Mouse (Mus musculus) embryo, embryonic 9.5 days (tissue): ENCODE results near the gene Vps37b.

Experiments
- DNase-seq: peaks from one replicate; pipeline ENCODE4 v3.0.0-alpha.2; 2017; ENCODE audit errors: extremely low spot score

Gene Vps37b

DNA sequence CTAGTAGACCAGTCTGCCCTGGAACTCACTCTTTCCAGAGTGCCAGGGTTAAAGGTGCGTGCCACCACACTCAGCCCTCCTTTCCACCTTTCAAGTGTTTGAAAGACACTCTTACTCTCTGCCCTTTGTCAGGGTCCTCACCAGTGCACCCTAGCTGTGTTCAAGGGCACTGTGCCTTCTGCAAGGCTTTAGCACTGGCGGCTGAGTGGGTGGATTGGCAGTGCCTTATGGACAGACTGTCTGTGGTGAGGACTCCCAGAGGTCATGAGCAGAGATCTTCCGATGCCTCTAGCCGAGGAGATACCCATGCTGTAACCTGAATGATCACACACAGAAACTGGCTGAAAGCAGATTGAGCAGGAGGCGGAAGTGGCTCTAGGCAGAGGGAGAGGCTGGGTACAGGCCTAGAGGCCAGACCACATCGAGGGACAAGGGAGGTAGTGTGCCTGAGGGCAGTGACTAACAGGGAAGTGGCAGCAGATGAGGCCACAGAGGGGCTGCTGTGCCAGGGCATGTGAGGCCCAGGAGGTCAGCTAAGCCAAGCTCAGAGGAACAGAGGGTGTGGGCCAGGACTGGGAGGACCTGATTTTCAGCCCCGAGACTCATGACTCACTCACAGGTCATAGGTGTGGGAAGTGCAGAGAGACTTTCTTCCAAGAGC lies 14.8 kb upstream of the Vps37b start:
- DNase-seq = no peak

DNA sequence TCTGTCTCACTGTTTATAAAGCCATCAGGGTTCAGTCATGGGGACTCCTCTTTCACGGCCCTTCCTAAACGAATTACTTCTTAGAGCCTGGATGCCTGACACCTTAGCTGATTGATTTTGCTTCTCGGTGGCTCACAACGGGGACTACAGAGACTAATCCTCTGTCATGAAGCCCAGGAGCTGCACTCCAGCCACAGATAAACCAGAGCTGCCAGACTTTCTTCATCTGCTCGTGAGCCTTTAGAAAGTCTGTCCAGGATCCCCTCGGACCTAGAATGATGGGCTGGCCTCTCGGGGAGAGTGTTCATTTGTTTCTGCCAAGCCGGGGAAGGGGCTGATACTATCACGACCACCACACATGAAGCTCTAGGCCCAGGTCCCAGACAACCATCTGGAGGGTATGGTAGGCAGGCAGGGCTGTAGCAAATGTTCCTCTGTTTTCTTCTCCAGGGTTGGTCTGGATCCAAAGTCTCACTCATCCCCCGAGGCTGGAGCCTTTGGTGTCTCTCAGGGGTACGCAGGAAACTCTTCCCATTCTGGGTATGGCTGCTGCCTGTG lies 13.5 kb upstream of the Vps37b start:
- no peak for DNase-seq

DNA sequence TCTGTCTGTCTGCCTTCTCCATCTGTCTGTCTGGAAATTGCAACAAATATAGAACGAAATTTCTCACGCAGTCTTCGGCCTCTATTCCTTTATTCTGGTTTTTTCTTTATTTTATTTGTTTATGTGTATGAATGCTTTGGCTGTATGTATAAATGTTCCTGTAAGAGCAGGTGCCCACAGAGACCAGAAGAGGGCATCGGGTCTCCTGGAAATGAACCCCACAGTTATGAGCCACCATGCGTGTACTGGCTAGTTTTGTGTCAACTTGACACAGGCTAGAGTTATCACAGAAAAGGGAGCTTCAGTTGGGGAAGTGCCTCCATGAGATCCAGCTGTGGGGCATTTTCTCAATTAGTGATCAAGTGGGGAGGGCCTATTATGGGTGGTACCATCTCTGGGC lies 11.9 kb upstream of the Vps37b start:
- DNase-seq = no peak

DNA sequence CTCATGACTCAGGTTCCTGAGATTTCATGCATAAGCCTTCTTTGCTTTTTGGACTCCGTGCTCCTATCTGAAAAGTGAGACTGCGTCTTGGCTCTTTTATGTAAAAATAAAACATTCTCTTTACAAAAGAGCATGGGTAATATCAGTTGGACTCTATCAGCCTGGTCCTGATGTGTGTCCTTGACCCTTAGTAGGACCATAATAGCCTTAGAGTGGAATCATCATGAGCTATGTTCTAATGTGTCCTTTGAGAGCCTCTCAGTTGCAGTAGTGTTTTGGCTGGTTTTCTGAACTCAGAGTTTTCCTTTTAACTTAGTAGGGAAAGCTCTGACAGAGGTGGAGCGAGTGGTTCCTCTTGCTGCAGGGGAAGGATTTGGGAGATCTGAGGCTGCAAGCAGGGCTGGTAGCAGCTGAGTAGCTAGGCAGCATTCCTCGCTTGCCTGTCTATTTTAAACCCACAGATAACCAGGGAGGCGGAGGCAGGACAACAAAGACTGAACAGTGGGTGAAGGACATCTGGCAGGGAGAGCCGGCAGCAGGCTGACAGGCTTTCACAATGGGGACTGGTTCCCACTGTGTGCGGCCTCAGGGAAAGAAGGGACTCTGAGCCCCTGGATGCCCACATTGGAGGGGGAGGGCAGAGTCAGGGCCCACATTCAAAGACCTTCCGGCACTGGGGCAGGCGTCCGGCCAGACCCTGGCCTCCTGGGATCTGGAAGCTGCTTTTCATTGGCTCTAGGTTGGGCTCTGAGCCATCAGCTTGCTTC lies 11.3 kb upstream of the Vps37b start:
- peak; percentile 77 for DNase-seq

DNA sequence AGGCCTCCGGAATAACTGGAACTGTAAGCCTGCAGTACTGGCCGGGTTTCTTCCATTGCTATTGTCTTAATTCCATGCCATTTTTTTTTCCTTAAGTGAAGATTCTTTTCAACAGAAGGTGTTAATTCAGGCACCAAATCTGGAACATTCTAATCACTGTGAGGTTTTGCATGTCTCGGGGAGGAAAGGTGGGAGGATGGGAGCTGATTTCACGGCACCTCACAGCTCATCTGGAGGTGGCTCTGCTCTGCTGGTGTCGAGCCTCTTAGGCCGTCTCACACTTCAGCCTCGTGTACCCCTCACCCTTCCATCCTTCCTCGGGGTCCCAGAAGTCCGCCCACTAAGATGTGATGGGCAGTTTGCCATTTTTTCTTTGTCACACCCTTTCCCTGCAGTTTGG lies 9.0 kb upstream of the Vps37b start:
- no peak for DNase-seq

DNA sequence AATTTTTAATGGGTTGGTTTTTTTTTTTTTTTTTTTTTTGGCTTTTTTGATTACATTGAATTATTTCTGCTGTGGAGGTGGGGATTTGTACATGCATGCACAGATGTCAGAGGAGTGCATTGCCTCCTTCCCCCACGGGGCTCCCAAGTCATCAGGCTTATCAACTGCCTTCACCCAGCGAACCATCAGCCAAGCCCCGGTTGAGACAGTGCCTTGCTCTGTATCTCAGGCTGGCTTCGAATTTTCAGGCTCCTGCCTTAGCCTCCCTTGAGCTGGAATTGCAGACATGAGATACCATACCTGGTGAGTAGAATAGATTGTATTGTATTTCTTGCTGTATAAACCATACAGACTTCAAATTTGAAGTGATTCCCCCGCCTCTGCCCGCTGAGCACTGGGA lies 7.5 kb upstream of the Vps37b start:
- DNase-seq = no peak

DNA sequence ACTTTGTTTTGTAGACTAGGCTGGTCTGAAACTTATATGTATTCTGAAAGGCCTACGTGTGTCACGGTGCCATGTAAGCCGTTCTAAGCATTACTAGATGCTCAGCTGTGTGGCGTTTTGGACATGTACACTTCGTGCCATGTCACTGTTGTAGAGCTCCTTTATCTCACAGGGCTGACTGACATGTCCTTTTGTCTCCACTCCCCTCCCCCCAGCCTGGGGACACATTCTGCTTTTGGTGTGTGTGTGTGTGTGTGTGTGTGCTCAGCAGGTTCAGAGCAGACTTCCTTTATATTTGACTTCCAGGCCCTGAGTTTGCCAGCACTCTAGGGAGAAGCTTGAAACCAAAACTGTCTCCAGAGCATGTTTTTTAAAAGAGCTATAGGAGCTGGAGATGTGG lies 4.8 kb upstream of the Vps37b start:
- DNase-seq = peak; percentile 60

DNA sequence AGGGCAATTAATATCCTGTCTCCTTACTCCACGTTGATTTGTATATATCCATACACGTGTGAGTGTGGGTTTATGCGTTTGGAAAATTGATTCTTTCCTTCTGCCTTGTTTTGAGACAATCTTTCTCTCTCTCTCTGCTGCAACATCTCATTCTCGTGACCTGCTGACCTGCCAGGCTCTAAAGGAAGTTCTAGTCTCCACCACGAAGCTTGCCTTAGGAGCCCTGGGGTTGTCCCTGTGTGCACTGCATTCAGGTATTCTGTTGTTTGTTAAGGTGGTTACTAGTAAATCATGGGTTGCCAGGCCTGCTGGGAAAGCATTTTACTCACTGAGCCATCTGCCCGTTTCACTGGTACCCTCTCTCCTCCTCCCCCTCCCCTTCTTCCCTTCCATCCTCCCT lies 4.3 kb upstream of the Vps37b start:
- peak; percentile 14 for DNase-seq

DNA sequence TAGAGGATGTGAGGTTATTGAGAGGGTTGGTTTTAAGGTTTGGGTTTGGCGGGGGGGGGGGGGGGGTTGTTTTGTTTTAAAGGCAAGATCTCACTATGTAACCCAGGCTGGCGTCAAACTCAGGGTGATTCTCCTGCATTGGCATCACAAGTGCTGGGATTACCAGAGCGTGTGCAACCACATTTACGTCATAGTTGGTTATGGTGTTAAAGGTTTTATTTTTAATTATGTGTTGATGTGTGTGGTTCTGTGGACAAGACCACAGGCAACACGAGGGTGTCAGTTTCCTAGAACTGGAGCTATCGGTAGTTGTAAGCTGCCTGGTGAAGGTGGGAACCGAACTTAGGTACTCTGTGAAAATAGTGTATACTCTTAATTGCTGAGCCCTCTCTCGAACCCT lies 3.7 kb upstream of the Vps37b start:
- DNase-seq = no peak

DNA sequence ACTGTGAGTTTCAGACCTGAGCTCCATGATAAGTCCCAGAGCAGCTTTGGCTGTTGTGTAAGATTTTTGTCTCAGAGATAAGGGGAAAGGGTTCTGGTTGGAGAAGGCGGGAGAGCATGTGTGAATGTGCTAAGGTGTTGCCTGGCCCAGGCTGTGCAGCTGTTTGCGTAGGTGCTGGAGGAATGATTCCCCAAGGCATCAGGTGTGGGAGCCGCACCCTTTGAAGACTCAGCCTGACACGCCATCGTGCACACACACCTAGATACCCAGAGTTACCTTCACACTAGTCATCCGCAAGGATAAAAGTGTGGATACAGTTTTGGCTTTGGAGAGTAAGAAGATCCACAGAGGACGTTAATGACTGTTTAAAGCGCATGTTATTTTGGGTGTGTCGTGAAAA lies 3.3 kb upstream of the Vps37b start:
- DNase-seq = no peak

DNA sequence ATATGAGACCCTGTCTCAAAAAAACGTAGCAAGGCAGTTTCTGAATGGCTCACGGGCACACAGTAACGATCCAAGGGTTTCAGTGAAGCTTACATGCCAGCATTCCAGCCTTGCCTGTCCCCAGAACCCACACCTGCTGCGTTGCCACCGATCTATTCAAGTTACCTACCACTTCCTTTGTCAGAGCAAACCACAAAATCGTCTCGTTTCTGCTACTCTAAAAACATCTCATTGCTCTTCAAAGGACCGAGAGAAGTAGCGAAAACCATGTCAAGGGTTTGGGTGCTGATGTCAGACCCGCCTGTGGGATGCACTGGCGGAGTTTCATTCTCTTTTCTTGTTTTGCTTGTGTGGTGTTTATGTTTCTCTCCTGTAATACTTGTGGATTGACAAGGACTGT lies 2.4 kb upstream of the Vps37b start:
- DNase-seq = no peak

DNA sequence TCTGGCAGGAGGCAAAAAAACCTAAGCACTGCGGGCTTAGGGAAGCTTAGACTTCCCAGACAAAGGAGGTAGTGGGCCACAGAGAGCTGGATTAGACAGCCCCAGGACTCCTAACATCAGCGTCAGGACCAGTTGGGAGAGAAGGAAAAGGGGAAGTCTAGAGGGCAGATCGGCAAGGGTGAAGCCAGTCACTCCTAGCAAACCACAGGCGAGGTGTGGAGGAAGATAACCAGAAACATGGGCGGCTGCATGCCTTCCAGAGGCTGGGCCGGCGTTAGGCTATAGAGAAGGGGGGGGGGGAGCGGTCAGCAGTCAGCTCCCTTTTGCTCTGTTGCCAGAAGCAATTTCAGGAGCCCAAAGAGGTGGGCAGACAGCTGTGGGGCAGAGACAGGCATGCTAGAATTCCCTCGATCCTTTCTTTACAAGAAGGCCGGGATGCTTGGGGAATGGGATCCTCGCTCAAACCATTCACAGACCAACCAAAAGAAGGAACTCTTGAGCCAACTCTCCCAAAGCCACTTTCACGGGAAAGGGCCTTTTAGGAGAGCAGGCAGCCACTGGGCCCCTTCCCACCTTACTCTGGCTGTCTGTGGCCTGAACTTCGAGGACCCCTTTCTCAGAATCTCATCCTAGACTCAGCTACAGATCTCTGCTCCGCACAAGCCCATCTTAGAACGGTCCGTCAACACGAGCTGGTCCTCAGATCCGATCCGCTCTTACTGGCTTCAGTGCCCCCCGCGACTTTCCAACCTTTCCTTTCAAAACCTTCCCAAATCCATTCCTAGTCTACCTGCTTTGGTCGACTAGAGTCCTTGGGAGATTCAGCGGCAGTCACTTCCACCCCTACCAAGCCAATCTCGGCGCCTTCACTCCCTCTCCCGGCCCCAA lies 758 bp downstream of the Vps37b start:
- DNase-seq = peak; percentile 45

DNA sequence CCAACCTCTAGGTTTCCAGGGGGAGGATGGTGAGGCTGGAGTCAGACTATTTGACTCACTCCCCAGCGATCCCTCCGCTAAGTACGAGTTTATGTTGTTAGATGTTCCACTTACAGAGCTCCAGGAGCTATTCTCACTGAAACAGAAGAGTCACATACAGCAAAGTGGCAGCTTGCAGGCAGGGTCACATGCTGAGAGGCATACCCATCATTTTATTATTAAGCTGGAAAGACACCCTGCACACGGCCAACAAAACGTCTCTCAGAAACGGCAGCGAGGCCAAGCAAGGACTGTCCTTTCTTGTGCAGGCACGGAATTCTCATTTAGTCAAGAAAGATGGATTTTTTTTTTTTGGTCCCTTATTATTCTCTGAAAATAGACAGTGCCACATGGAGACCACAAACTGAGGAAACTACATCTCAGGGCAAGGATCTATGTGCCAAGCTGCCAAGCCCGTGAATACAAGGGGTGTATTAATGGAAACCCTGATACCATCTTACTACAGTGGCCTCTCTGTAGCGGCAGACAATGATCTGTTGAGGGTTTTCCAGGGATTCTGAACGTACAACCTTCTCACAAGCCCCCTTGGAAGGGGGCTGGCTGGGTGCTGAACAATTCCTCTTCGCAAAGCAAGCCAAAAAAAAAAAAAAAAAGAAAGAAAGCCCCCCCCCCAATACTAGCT lies 1.5 kb downstream of the Vps37b start:
- no peak for DNase-seq

DNA sequence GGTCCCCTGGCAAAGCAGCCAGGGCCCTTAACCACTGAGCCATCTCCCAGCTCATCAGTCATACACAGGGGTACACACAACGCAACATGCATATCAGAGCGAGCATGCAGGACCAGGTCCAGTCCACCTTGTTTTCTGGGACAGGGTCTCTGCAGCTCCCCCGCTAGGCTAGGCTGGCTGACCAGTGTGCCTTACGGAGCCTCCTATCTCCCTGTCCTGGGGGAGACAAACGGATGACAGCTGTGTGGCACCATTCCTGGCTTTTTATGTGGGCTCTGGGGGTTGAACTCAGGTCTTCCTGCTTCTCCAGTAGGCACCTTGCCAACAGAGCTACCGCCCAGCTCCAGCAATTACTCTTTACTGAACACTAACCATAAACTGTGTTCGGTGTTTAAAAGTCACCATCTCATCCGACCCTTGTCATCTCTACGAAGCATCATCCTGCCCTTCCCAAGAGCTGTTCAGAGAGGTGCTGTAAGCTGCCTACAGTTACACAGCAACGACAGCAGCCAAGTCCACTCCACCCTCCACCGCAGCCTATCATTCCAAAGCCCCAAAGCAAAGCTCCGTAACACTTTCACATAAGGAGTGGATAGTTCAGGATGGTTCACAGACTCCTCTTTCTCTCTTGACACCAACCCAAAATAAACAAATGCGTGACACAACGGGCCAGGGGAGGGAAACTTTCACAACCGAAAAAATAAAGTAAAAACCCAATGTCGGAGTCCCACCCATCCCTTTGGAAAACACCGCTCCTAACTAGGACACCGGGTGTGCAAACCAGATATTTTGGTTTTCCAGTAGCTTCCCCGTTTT lies 2.6 kb downstream of the Vps37b start:
- DNase-seq = no peak

DNA sequence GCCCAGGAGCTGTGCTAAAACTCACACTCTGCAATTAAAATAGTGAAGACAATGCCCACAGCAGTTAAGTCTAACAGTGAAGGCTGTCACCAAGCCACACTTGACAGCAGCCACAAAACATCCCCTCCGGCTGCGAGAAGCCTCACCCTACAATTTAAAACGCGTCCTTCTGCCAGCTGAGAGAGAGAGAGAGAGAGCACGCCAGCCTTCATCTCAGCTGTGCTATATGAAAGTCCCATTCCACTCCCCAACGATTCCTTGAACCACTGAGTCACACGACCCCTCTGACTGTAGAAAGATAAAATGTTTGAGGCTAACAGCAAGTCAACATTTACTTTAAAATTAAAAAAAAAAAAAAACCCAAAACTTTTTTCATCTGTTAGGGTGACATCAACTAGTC lies 3.4 kb downstream of the Vps37b start:
- no peak for DNase-seq

DNA sequence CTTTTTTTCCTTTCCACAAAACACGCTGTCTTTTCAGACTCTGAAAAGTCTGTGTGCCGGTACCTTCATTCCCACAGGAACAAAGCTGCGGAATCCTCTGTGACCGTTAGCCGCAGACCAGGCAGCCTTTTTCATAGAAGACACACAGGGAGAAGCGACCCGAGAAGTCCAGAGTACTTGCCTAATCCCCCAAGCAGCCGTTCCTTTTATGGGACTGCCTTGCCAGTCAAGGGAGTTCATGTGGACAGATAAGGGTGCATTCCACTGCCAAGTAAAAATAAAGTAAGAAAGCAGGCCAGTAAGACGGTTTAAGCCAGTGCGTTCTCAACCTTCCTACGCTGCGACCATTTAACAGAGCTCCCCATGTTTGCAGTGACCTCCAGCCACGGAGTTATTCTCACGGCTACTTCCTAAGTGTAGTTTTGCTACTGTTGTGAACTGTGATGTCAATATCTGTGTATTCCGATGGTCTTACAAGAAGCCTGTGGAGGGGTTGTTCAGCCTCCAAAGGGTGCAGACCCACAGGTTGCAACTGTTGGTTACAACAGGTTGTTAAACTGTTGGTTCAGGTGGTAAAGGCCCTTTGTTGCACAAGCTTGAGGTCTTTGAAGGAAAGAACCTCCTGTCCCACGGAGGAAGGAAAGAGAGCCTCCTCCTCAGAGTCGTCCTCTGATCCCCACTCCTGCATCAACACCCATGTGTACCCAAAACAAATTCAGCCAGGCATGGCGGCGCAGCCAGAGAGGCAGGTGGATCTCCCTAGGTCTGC lies 4.2 kb downstream of the Vps37b start:
- DNase-seq = no peak

DNA sequence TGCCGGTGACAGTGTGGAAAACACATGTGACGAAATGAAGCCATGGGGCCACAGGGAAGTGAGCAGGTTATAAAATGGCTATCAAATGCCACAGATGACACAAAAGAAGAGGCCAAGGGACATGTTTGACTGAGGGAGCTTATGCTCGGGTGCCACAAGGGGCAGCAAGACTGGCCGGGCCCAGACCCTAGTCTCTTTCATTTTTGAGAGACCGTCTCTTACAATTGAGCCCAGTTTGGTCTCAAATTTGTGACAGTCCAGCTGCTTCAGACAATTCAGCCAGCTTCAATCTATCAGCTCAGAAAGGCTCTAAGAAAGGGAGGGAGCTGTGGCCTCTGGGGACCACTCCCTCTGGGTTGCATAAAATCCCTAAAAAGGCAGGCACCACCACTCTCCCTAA lies 5.5 kb downstream of the Vps37b start:
- DNase-seq = no peak

DNA sequence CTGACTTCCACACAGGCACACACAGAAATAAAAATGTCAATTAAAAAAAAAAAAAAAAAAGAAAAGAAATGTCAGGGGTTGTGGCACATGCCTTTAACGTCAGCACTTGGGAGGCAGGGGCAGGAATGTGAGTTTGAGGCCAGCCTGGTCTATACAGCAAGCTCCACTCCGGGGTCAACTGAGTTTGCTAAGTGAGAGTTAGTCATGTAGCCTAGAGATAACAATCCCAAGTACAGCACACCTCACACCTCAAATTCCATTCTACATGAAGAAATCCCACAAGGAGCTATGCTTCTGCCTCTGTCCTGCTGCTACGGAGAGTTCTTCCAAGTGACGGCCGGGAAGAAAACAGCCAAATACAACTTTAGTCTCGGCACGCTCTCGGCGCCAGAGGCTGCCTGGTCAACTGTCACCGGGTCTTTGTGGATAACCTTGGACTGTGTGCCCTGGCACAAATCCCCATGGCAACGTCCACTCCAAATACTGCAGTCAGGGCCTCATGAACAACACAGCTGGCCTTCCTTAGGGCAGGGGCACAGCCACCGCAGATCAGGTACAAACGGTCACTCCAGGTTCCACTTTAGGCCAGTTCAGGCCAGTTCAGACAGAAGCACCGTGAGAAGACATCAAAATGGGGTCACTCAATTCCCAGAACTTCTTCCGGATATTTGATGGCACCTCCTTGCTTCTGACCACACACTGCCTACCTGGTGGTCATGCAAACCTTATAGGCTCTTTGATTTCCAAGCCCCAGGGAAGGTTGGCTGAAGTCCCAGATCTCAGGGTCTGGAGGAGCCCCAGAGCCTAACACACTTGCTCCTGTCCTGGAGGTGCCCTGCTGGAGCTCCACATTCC lies 6.3 kb downstream of the Vps37b start:
- DNase-seq = no peak

DNA sequence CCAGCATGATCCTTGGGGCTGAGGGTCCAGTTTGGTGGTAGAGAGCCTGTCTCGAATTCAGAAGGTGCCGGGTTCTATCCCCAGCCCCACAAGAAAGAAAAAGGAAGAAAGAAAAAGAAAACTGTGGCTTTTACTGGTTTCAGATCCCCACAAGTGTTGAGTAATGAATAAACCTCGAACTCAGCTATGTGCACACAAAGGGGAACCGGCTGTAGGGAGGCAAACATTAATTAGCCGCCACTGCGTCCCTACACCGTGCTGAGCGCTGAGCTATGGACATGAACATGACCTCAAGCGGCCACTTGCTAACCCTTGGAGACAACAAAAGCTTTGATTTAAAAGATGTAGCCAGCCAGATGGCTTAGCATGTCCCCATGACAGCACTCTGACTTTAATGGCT lies 6.9 kb downstream of the Vps37b start:
- no peak for DNase-seq
